Mouse (Mus musculus) stomach, embryonic 14.5 days (tissue): ENCODE measurements around the gene Mtif3. TPM values are rescaled to one million over a fixed set of nuclear protein-coding genes. Genes with fewer than 3 reads are reported as not detected.

Experiments used
- ATAC-seq: fragments of 200-750 bp; cut with Nextera tagmentation; 2 replicates; pipeline ENCODE4 v1.8.0; 2017; ENCODE audit warnings: low read depth, moderate TSS enrichment; ENCODE audit not compliant: insufficient number of reproducible peaks, insufficient read depth, low FRiP score
- H3K27ac ChIP-seq: fragments of 300-500 bp; sonication (generic); 2 replicates; pipeline ENCODE4 v1.5.1; 2014; ENCODE audit warnings: mild to moderate bottlenecking, low read length, moderate library complexity, mixed read lengths
- H3K27me3 ChIP-seq: fragments of 300-500 bp; sonication (generic); 2 replicates; pipeline ENCODE4 v1.6.1; 2014; ENCODE audit warnings: low read length, control low read depth, mixed read lengths; ENCODE audit not compliant: control insufficient read depth, insufficient read depth
- H3K36me3 ChIP-seq: fragments of 300-500 bp; sonication (generic); 2 replicates; pipeline ENCODE4 v1.6.1; 2014; ENCODE audit warnings: mild to moderate bottlenecking, control low read depth, low read length, moderate library complexity, mixed read lengths; ENCODE audit not compliant: control insufficient read depth, insufficient read depth
- H3K4me1 ChIP-seq: fragments of 300-500 bp; sonication (generic); 2 replicates; pipeline ENCODE4 v1.6.1; 2014; ENCODE audit warnings: low read length, control low read depth, mixed read lengths; ENCODE audit not compliant: control insufficient read depth, insufficient read depth
- H3K4me2 ChIP-seq: fragments of 300-500 bp; sonication (generic); replicated peaks from 2 replicates; pipeline ENCODE4 v1.6.1; 2014; ENCODE audit warnings: low read depth, low read length, control low read depth
- H3K4me3 ChIP-seq: fragments of 300-500 bp; sonication (generic); 2 replicates; pipeline ENCODE4 v1.5.1; 2014; ENCODE audit warnings: low read depth, low read length, control low read depth
- H3K9ac ChIP-seq: fragments of 300-500 bp; sonication (generic); replicated peaks from 2 replicates; pipeline ENCODE4 v1.6.1; 2014; ENCODE audit warnings: low read depth, mild to moderate bottlenecking, control low read depth, low read length, moderate library complexity, mixed read lengths
- H3K9me3 ChIP-seq: fragments of 300-500 bp; sonication (generic); 2 replicates; pipeline ENCODE4 v1.6.1; 2016; ENCODE audit warnings: low read depth, low read length, control low read depth; ENCODE audit not compliant: control insufficient read depth
- WGBS: fragments of 180-500 bp; shearing (Covaris S2); extraction: QIAGEN DNeasy Blood & Tissue Kit; methylation state at CpG from one replicate; pipeline ENCODE4 v1.1.7; 2014; 5-methylcytosine and 5-hydroxymethylcytosine counted together
- polyA plus RNA-seq: library from polyadenylated mRNA; unstranded; fragments of >200 nt; fragmentation: Nextera tagmentation; extraction: Ambion mirVana; gene quantifications from 2 replicates; pipeline ENCODE4 v1.2.1, GENCODE M21; 2014

The Mtif3 gene
- polyA plus RNA-seq, 1 experiment from 2014 or later = 29.9 TPM

DNA sequence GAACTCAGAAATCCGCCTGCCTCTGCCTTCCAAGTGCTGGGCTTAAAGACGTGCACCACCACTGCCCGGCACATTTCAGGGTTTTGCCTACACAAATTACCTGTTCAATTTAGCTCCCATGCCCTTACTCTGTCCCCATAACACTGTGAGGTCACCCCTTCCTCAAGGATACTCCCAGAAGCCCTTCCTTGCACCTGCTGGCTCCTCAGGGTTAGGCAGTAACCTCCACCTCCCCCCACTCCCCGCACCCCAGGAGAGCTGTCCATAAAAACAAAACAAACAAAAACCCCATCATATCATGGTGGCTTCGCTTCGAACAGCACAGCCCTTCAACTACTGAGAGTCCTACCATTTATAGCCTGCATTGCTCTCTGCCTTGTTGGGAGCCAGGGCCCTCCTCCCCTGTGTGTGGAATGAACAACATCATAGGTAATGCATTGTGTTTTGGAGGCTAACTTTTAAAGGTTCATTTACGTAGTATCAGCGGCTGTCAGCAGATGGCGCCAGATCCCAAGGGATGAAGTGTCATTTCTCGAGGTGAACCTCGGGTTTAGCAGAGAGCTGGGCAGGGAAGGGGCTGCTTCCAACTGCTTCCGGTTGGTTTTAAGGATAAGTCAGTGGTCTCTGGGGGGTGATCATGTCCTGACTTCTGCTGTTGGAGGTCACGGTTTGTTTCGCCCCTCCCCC lies 58.0 kb downstream of the Mtif3 start:
- 28% methylated on average over 14 of the region's 14 CpGs for whole genome bisulfite sequencing
- no peaks in the 10 kb centered on the region for H3K27me3 ChIP-seq
- 0 out of 2 replicates have a peak overlapping the region, but pooled peaks have one; percentile 19 for H3K4me2 ChIP-seq
- H3K4me1 ChIP-seq = peaks cover 6% of the 10 kb centered on the region
- no peaks in the 10 kb centered on the region for H3K9me3 ChIP-seq
- no peaks in the 10 kb centered on the region for H3K36me3 ChIP-seq
- no peak overlapping the region for H3K4me3 ChIP-seq
- no peak overlapping the region for H3K9ac ChIP-seq
- peak; percentile 33; the same call in 1 of the 2 replicates for ATAC-seq
- no peak overlapping the region for H3K27ac ChIP-seq

DNA sequence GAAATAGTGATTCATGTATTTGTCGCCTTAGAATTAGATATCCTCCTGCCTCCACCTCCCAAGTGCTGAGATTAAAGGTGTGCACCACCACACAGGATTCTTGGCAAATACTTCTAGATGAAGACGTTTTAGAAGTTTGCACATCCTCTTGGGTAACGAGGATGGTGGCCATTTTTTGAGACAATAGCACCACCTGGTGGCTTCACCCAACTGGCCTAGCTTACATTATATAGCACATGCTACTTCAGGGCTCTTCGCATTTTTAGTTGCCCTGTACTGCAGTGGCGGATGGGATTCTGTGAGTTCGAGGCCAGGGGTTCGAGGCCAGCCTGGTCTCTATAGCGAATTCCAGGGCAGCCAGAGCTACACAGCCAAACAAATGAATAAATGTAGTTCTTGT lies 59.2 kb downstream of the Mtif3 start:
- WGBS = 38% methylated on average over 8 of the region's 8 CpGs
- H3K36me3 ChIP-seq = no peaks in the 10 kb centered on the region
- no peak overlapping the region for H3K4me2 ChIP-seq
- H3K9ac ChIP-seq = no peak overlapping the region
- no peaks in the 10 kb centered on the region for H3K9me3 ChIP-seq
- no peaks in the 10 kb centered on the region for H3K27me3 ChIP-seq
- peaks cover 6% of the 10 kb centered on the region for H3K4me1 ChIP-seq
- H3K4me3 ChIP-seq = no peak overlapping the region
- peak; percentile 39; the same call in 1 of the 2 replicates for ATAC-seq
- H3K27ac ChIP-seq = no peak overlapping the region

Other genes with a start within 250 kb of the Mtif3 start
- gene Usp12, start 168.8 kb downstream of the Mtif3 start, polyA plus RNA-seq = 12.8 and 13.1 TPM in 2 replicates
- 738 and 754 TPM in 2 replicates for gene Rpl21, start 130.9 kb downstream of the Mtif3 start, polyA plus RNA-seq
- 10.3 and 12.0 TPM in 2 replicates for gene Rasl11a, start 118.7 kb downstream of the Mtif3 start, polyA plus RNA-seq
- 121 and 122 TPM in 2 replicates for gene Gtf3a, start 15.1 kb downstream of the Mtif3 start, polyA plus RNA-seq
- gene Lnx2, start 112.8 kb upstream of the Mtif3 start, polyA plus RNA-seq = 20.7 and 25.5 TPM in 2 replicates
- 140 and 148 TPM in 2 replicates for gene Polr1d, start 113.2 kb upstream of the Mtif3 start, polyA plus RNA-seq
- gene Gsx1, start 224.9 kb upstream of the Mtif3 start, polyA plus RNA-seq = not detected in 2 replicates